Mouse (Mus musculus) intestine, embryonic 15.5 days (tissue): ENCODE data around the gene Lce3a. TPM values are rescaled to one million over a fixed set of nuclear protein-coding genes. Genes with fewer than 3 reads are reported as not detected.

Source experiments
- polyA plus RNA-seq: library from polyadenylated mRNA; unstranded; fragments of >200 nt; fragmentation: Nextera tagmentation; extraction: Ambion mirVana; gene quantifications from 2 replicates; pipeline ENCODE4 v1.2.1, GENCODE M21; 2015

Gene Lce3a
- polyA plus RNA-seq, 1 experiment from 2014 or later: not detected

Other genes with a start within 250 kb of the Lce3a start
- not detected in 2 replicates for gene Lce1c, start 247.0 kb downstream of the Lce3a start, polyA plus RNA-seq
- not detected in 2 replicates for gene Lce1d, start 239.0 kb downstream of the Lce3a start, polyA plus RNA-seq
- gene Lce1e, start 217.2 kb downstream of the Lce3a start, polyA plus RNA-seq: not detected in 2 replicates
- not detected in 2 replicates for gene Lce1f, start 205.9 kb downstream of the Lce3a start, polyA plus RNA-seq
- gene Gm38119, start 187.1 kb downstream of the Lce3a start, polyA plus RNA-seq: not detected in 2 replicates
- not detected in 2 replicates for gene Lce1g, start 173.9 kb downstream of the Lce3a start, polyA plus RNA-seq
- not detected in 2 replicates for gene Lce1h, start 161.2 kb downstream of the Lce3a start, polyA plus RNA-seq
- gene Lce1i, start 147.3 kb downstream of the Lce3a start, polyA plus RNA-seq: not detected in 2 replicates
- not detected in 2 replicates for gene Lce1j, start 135.7 kb downstream of the Lce3a start, polyA plus RNA-seq
- not detected in 2 replicates for gene Lce1k, start 118.3 kb downstream of the Lce3a start, polyA plus RNA-seq
- gene Kprp, start 99.0 kb downstream of the Lce3a start, polyA plus RNA-seq: not detected in 2 replicates
- gene Lce1l, start 74.9 kb downstream of the Lce3a start, polyA plus RNA-seq: not detected in 2 replicates
- not detected in 2 replicates for gene 2310050C09Rik, start 56.0 kb downstream of the Lce3a start, polyA plus RNA-seq
- not detected in 2 replicates for gene Lce3b, start 6.7 kb upstream of the Lce3a start, polyA plus RNA-seq
- not detected in 2 replicates for gene Lce3c, start 18.3 kb upstream of the Lce3a start, polyA plus RNA-seq
- not detected in 2 replicates for gene Lce3d, start 31.2 kb upstream of the Lce3a start, polyA plus RNA-seq
- gene Lce3e, start 40.8 kb upstream of the Lce3a start, polyA plus RNA-seq: not detected in 2 replicates
- gene Lce3f, start 66.0 kb upstream of the Lce3a start, polyA plus RNA-seq: not detected in 2 replicates
- gene Crct1, start 89.5 kb upstream of the Lce3a start, polyA plus RNA-seq: not detected in 2 replicates
- gene Lce1m, start 92.8 kb upstream of the Lce3a start, polyA plus RNA-seq: not detected in 2 replicates
- not detected in 2 replicates for gene Gm4858, start 142.6 kb upstream of the Lce3a start, polyA plus RNA-seq
- gene Crnn, start 218.6 kb upstream of the Lce3a start, polyA plus RNA-seq: not detected in 2 replicates